8 mouse cellular contexts compared by ENCODE assay signal in genomic region chr17:46782341-46783221, GRCm38 (mm10). TPM values are rescaled to one million over a fixed set of nuclear protein-coding genes. Genes with fewer than 3 reads are reported as not detected.
DNase-seq lines count a peak whose midpoint lies in the region; ATAC-seq lines count a peak whose summit lies in the region.

TSS of gene Rpl7l1 (minus strand) at chr17:46782672.

- H3K4me1 ChIP-seq in hindbrain, embryonic 13.5 days (replicated peaks), result peaks cover 15% of the 10 kb centered on the region

- ATAC-seq in hindbrain, embryonic 13.5 days (ENCODE audit: low FRiP score), result peak; percentile 96

- DNase-seq in NIH3T3 (ENCODE audit: low read depth), result peak; percentile 97
- peak; percentile 94 to 96 for DNase-seq in cerebellum, postnatal 10 days
- DNase-seq in frontal cortex, postnatal 14 days (ENCODE audit: low spot score in 2 of 2), result peak; percentile 82 to 86
- DNase-seq in layer of hippocampus, postnatal 25 days (ENCODE audit: extremely low spot score in 1 of 2, low spot score in 1 of 2), result peak; percentile 82 to 86
- DNase-seq in lung, postnatal 25 days (ENCODE audit: low spot score), result peak; percentile 94
- DNase-seq in retina, embryonic 14.5 days (ENCODE audit: low spot score), result peak; percentile 96
- peak; percentile 95 for DNase-seq in thymus, postnatal 4 days

- H3K4me3 ChIP-seq in hindbrain, embryonic 13.5 days, result peak within 1 kb of the TSS; percentile 64

- no peaks in the 10 kb centered on the region for H3K27me3 ChIP-seq in hindbrain, embryonic 13.5 days

- peak within 1 kb of the TSS; percentile 93 for H3K27ac ChIP-seq in hindbrain, embryonic 13.5 days

- peaks cover 31% of the 10 kb centered on the region for H3K36me3 ChIP-seq in hindbrain, embryonic 13.5 days

- peak within 1 kb of the TSS; percentile 71 for H3K4me2 ChIP-seq in hindbrain, embryonic 13.5 days

- 2% methylated on average over 44 of the region's 44 CpGs for WGBS in hindbrain, embryonic 13.5 days

- H3K9me3 ChIP-seq in hindbrain, embryonic 13.5 days, result no peaks in the 10 kb centered on the region

- H3K9ac ChIP-seq in hindbrain, embryonic 13.5 days, result peak within 1 kb of the TSS; percentile 83

RNA-seq across cellular contexts. Expression of gene Rpl7l1, which starts in this region (rescaled TPM):
- polyA plus RNA-seq in hindbrain, embryonic 13.5 days (2015; fragmentation: Nextera tagmentation; extraction: Ambion mirVana), result 92.8 and 113 TPM in 2 replicates
- 10 to 100 TPM; 51.4 to 53.8 TPM for total RNA-seq in layer of hippocampus, postnatal 25 days (2021)

Comparison
In these comparisons a context has a peak if more than half of its experiments do, and no peak if none do; other contexts are left out.
1. Peak in every context shown above with its lines: DNase-seq, ATAC-seq, H3K4me3 ChIP-seq and H3K27ac ChIP-seq.